Mouse (Mus musculus) right cerebral cortex, postnatal 10 days (tissue): Measurements from ENCODE around the gene Ypel2.

Experiments
- DNase-seq, 2 experiments: peaks; one replicate each; pipeline ENCODE4 v3.0.0; 2021; ENCODE audit warnings: low spot score in 2 of 2

Gene Ypel2

DNA sequence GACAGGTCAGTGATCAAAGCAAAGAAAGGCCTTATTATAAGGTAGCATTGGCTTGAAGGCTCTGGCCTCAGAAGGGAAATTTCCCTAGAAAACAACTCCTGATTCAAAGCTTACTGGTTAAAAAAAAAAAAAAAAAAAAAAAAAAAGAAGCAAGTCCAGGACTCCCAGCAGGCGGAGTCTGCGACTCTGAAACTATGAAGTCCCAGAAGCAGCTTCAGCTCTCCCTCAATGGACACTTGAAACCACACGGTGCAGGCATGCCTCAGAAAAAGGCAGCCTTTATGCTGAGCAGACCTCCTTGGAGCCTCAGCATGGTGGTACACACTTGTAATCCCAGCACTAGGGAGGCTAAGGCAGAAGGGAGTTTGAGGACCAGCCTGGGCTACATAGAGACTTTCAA lies 97.9 kb downstream of the Ypel2 start:
- DNase-seq = no peak

GRCm38 (mm10) chr11:86895156-86895555 lies 98.4 kb downstream of the Ypel2 start:
- DNase-seq = no peak

GRCm38 (mm10) chr11:86894171-86894577 lies 99.3 kb downstream of the Ypel2 start:
- peak; percentile 87 to 89 for DNase-seq

GRCm38 (mm10) chr11:86892996-86893670 lies 100.4 kb downstream of the Ypel2 start:
- DNase-seq = no peak
